Mouse (Mus musculus) heart, embryonic 10.5 days (tissue): Measurements from ENCODE around the gene 1190007I07Rik. TPM values are rescaled to one million over a fixed set of nuclear protein-coding genes. Genes with fewer than 3 reads are reported as not detected.
"Not testable (repeated sequence)": the region's sequence is repeated elsewhere in the genome, so short reads cannot be mapped to it uniquely, and the experiment has no call there.

Experiments used
- DNase-seq: peaks from one replicate; pipeline ENCODE4 v3.0.0-alpha.2; 2017; ENCODE audit warnings: low spot score
- H3K27ac ChIP-seq: fragments of 300-500 bp; sonication (generic); 2 replicates; pipeline ENCODE4 v1.5.1; 2016; ENCODE audit warnings: mild to moderate bottlenecking
- H3K27me3 ChIP-seq: fragments of 300-500 bp; sonication (generic); 2 replicates; pipeline ENCODE4 v1.6.1; 2016; ENCODE audit warnings: mild to moderate bottlenecking; ENCODE audit not compliant: poor library complexity, insufficient read depth, severe bottlenecking
- H3K36me3 ChIP-seq: fragments of 300-500 bp; sonication (generic); 2 replicates; pipeline ENCODE4 v1.6.1; 2016; ENCODE audit warnings: mild to moderate bottlenecking, moderate library complexity
- H3K4me1 ChIP-seq: fragments of 300-500 bp; sonication (generic); 2 replicates; pipeline ENCODE4 v1.6.1; 2016; ENCODE audit warnings: mild to moderate bottlenecking
- H3K4me3 ChIP-seq: fragments of 300-500 bp; sonication (generic); 2 replicates; pipeline ENCODE4 v1.5.1; 2016; ENCODE audit warnings: mild to moderate bottlenecking, moderate library complexity
- H3K9me3 ChIP-seq: fragments of 300-500 bp; sonication (generic); 2 replicates; pipeline ENCODE4 v1.6.1; 2016; ENCODE audit warnings: mild to moderate bottlenecking, moderate library complexity
- WGBS: fragments of 180-500 bp; shearing (Covaris S2); methylation state at CpG from one replicate; pipeline ENCODE4 v1.1.7; 2016; 5-methylcytosine and 5-hydroxymethylcytosine counted together
- polyA plus RNA-seq: library from polyadenylated mRNA; unstranded; fragments of >200 nt; fragmentation: Nextera tagmentation; extraction: Ambion mirVana; gene quantifications from 2 replicates; pipeline ENCODE4 v1.2.1, GENCODE M21; 2016

1190007I07Rik gene
- polyA plus RNA-seq, 1 experiment from 2014 or later = 37.5 TPM

- H3K4me3 ChIP-seq, H3K27me3 ChIP-seq, H3K4me1 ChIP-seq, H3K27ac ChIP-seq, H3K9me3 ChIP-seq, DNase-seq, H3K36me3 ChIP-seq: not testable (repeated sequence)
- 94% methylated on average over 11 of the region's 11 CpGs for WGBS
Measured at GRCm38 (mm10) chr10:82571091-82571490, 51.9 kb downstream of the 1190007I07Rik start.

Other genes with a start within 250 kb of the 1190007I07Rik start
- not detected in 2 replicates for gene Gm1553, start 130.6 kb downstream of the 1190007I07Rik start, polyA plus RNA-seq
- gene Tdg, start 6.6 kb upstream of the 1190007I07Rik start, polyA plus RNA-seq = 151 and 163 TPM in 2 replicates
- 1.2 and 1.3 TPM in 2 replicates for gene Glt8d2, start 67.4 kb upstream of the 1190007I07Rik start, polyA plus RNA-seq
- gene Hcfc2, start 72.9 kb upstream of the 1190007I07Rik start, polyA plus RNA-seq = 37.7 and 44.3 TPM in 2 replicates
- gene Nfyb, start 140.9 kb upstream of the 1190007I07Rik start, polyA plus RNA-seq = 26.8 and 37.2 TPM in 2 replicates
- gene Txnrd1, start 210.7 kb upstream of the 1190007I07Rik start, polyA plus RNA-seq = 102 and 120 TPM in 2 replicates
- 0.28 and 0.55 TPM in 2 replicates for gene Eid3, start 243.4 kb upstream of the 1190007I07Rik start, polyA plus RNA-seq